Mouse (Mus musculus) spleen, adult 2 months (tissue): ENCODE measurements around the gene Tcp1. TPM values are rescaled to one million over a fixed set of nuclear protein-coding genes. Genes with fewer than 3 reads are reported as not detected.

Source experiments
- DNase-seq, 2 experiments: peaks; one replicate each; pipeline versions ENCODE4 v3.0.0 to v3.0.0-alpha.2; 2012 to 2021; ENCODE audit warnings: low spot score in 2 of 2, low read depth in 1 of 2
- H3K27ac ChIP-seq: fragments of 200-500 bp; 2 replicates; pipeline ENCODE4 v1.5.1; 2012; ENCODE audit warnings: low read length, inconsistent platforms; ENCODE audit not compliant: insufficient read depth
- H3K27me3 ChIP-seq: fragments of 200-500 bp; 2 replicates; pipeline ENCODE4 v1.6.1; 2012; ENCODE audit warnings: mild to moderate bottlenecking, moderate library complexity, low read length, inconsistent platforms; ENCODE audit not compliant: control insufficient read depth, insufficient read depth
- H3K36me3 ChIP-seq: fragments of 200-500 bp; 2 replicates; pipeline ENCODE4 v1.6.1; 2012; ENCODE audit warnings: mild to moderate bottlenecking, low read length, inconsistent platforms; ENCODE audit not compliant: control insufficient read depth, insufficient read depth
- H3K4me1 ChIP-seq: fragments of 200-500 bp; 2 replicates; pipeline ENCODE4 v1.6.1; 2011; ENCODE audit warnings: inconsistent platforms; ENCODE audit not compliant: control insufficient read depth, insufficient read depth, insufficient read length
- H3K4me3 ChIP-seq: fragments of 200-500 bp; 2 replicates; pipeline ENCODE4 v1.5.1; 2011; ENCODE audit warnings: mild to moderate bottlenecking, inconsistent platforms; ENCODE audit not compliant: insufficient read depth, insufficient read length; ENCODE audit errors: extremely low read depth
- CTCF ChIP-seq: fragments of 200-500 bp; IDR thresholded peaks from 2 replicates; pipeline ENCODE4 v1.5.1; 2011; ENCODE audit warnings: mild to moderate bottlenecking, inconsistent platforms; ENCODE audit not compliant: insufficient read depth, insufficient read length, insufficient replicate concordance; ENCODE audit errors: extremely low read depth
- POLR2A ChIP-seq: fragments of 200-500 bp; IDR thresholded peaks from 2 replicates; pipeline ENCODE4 v1.6.1; 2011; ENCODE audit warnings: low read depth, low read length, inconsistent platforms
- WGBS: fragments of 180-500 bp; shearing (Covaris S2); methylation state at CpG from one replicate; pipeline ENCODE4 v1.1.7; 2018; 5-methylcytosine and 5-hydroxymethylcytosine counted together
- polyA plus RNA-seq: library from polyadenylated mRNA; depleted of rRNA; stranded (reverse); fragments of >200 nt; gene quantifications from 2 replicates; pipeline ENCODE4 v1.2.3, GENCODE M21; 2012; rRNA removed

Gene Tcp1
- 29.9 and 32.9 TPM in 2 replicates for polyA plus RNA-seq

DNA sequence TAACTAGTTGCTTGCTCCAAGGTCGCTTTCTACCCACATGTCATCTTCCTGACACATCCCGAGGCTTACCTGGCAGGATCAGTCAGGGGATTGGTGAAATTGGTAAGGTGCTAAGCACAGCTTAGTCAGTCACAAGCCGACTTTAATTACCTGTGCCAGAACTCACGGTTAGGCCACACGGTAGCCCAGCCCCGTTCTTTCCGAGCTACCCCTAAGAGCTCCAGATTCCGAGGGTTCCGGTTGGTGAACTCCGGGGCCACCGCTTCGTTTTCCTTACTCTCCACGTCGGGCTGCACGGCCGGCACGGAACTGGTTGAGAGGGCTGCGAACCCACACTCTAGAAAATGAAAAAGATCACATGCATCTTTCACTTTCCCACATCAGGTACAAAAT, at the start of gene Tcp1:
TSS of gene Tcp1 (plus strand) at position 214 of the 393 bp plus-strand sequence.
- H3K4me3 ChIP-seq, result peak within 1 kb of the TSS; percentile 82
- H3K27me3 ChIP-seq, result no peaks in the 10 kb centered on the region
- DNase-seq, result peak in 1 of 2 experiments; percentile 11
- H3K4me1 ChIP-seq, result no peaks in the 10 kb centered on the region; the same call in 1 of the 2 replicates
- TF ChIP-seq CTCF, result no peak
- no peak for TF ChIP-seq POLR2A
- H3K36me3 ChIP-seq, result peaks cover 23% of the 10 kb centered on the region
- 1% methylated on average over 18 of the region's 18 CpGs for WGBS
- peak within 1 kb of the TSS; percentile 89 for H3K27ac ChIP-seq

DNA sequence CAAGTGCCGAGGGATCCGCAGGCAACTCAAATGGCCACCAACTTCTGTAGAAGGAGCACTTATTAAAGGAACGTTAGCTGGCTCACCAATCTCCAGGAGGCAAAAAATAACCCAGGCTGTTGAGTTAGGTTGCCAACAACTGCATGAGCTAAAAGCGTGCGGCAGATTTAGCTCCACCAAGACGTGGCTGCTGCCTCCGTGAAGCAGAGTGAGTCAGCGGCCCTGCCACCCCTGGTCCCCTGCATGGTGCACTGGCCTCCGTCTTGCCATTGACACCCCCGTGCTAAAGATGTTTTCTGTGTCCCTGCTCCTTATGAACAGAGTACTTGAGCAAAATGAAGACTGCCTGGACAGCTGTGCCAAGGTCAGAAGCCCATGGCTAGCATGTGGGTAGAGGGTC, 48.6 kb upstream of the Tcp1 start:
- H3K4me3 ChIP-seq, result no peak overlapping the region
- no peak for DNase-seq
- peaks cover 2% of the 10 kb centered on the region; the same call in 1 of the 2 replicates for H3K27me3 ChIP-seq
- H3K4me1 ChIP-seq, result no peaks in the 10 kb centered on the region
- H3K36me3 ChIP-seq, result no peaks in the 10 kb centered on the region
- no peak overlapping the region for H3K27ac ChIP-seq
- 82% methylated on average over 10 of the region's 10 CpGs for WGBS
- TF ChIP-seq CTCF (no peak), POLR2A (no peak)

DNA sequence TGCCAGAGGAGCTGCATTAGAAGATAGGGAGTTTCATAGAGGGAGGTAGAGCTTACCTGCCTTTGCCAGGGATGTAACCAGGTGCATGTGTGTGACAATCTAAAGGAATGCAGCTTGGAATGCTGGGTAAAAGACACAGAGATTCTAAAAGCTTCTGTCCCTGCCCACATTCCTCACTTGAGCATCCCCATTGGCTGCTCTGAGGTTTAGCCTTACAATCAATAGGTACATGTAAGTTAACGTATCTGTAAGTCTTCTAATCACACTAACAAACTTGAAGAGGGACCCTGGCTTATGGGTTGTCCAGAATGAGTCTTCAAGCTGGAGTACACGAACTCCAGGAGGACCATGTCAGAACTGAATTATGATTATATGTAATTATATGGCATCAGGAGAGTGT, 47.5 kb upstream of the Tcp1 start, which contains the start of gene Mas1:
TSS of gene Mas1 (minus strand) at position 101 of the 400 bp plus-strand sequence.
- TF ChIP-seq CTCF, result no peak
- TF ChIP-seq POLR2A, result no peak
- peaks cover 2% of the 10 kb centered on the region; the same call in 1 of the 2 replicates for H3K27me3 ChIP-seq
- no peaks in the 10 kb centered on the region for H3K4me1 ChIP-seq

DNA sequence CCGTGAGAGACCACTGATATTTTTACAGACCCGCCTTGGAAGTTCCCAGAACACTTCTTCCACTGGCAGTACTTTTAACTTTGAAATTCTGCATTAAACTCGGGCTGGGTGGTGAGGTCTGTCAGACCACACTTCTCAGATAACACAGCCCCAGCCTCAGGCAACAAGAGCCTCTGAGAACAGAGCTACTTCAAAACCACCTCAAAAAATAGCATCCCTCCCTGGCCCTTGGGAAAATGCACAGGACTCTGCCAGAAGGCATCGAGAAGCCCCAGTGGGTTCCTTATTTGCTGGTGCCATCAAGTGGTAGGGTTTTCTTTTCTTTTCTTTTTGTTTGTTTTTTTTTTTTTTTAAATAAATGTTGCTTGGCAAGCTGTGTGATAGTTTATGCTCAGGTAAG, 46.9 kb upstream of the Tcp1 start:
- no peak for TF ChIP-seq POLR2A
- TF ChIP-seq CTCF, result no peak
- H3K27me3 ChIP-seq, result peaks cover 2% of the 10 kb centered on the region; the same call in 1 of the 2 replicates
- no peaks in the 10 kb centered on the region for H3K4me1 ChIP-seq
- no peaks in the 10 kb centered on the region for H3K36me3 ChIP-seq
- no peak overlapping the region for H3K4me3 ChIP-seq
- WGBS, result 30% methylated on average over 4 of the region's 4 CpGs
- no peak overlapping the region for H3K27ac ChIP-seq
- DNase-seq, result no peak

More for the DNA sequence above, 47.5 kb upstream of the Tcp1 start, which contains the start of gene Mas1:
- no peak within 1 kb of the TSS for H3K27ac ChIP-seq
- H3K36me3 ChIP-seq, result no peaks in the 10 kb centered on the region
- 73% methylated on average over 2 of the region's 2 CpGs for WGBS
- DNase-seq, result no peak
- no peak within 1 kb of the TSS for H3K4me3 ChIP-seq

GRCm38 (mm10) chr17:12872275-12873028, 43.0 kb upstream of the Tcp1 start:
- Histone ChIP-seq H3K4me1 (no peaks in the 10 kb centered on the region), H3K36me3 (no peaks in the 10 kb centered on the region), H3K27ac (no peak overlapping the region), H3K27me3 (peaks cover 2% of the 10 kb centered on the region; the same call in 1 of the 2 replicates), H3K4me3 (no peak overlapping the region)
- 22% methylated on average over 16 of the region's 16 CpGs for WGBS
- DNase-seq, result no peak
- no peak for TF ChIP-seq POLR2A
- TF ChIP-seq CTCF, result no peak

DNA sequence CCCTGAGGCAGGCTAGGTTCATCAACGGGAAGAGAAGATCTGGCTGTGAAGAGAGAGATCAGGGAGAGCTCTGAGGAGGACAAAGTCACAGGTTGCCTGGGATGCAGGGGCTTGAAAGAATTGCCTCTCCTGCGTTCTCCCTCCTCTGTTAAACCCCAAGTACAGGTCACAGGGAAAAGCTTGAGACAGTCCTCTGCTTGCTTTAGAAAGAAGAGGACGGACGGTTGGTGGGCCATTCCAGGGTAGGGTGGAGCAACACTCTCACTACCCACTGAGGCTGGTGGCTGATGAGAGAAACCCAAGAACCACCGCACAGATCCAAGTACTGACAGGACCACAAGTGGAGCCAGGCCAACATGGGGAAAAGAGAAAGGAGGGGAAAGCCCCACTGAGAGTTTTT, 39.8 kb upstream of the Tcp1 start, which contains the start of gene Mrgprh:
TSS of gene Mrgprh (plus strand) at position 301 of the 400 bp plus-strand sequence.
- no peak for DNase-seq
- 75% methylated on average over 5 of the region's 5 CpGs for WGBS
- Histone ChIP-seq H3K27me3 (peaks cover 2% of the 10 kb centered on the region; the same call in 1 of the 2 replicates), H3K36me3 (no peaks in the 10 kb centered on the region), H3K4me1 (no peaks in the 10 kb centered on the region), H3K4me3 (no peak within 1 kb of the TSS), H3K27ac (no peak within 1 kb of the TSS)
- TF ChIP-seq POLR2A (no peak), CTCF (no peak)

DNA sequence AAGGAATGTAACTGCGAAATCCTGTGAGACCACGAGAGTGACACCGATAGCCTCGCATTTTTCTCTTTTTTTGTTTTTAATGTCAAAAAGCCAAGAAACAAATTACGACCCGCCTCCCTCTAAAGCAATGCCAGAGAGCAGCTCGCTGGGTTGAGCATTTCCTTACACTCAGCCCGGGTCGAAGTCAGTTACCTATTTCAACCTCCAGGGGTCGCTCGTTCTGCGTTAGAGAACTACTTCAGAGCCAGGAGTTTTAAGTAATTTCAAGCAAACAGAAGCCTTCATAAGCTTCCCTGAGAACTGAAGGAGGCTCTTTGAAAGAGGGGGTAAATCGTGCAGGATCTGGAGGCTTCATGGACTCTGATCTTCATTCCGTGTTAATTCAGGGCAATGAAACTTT, 35.3 kb upstream of the Tcp1 start:
- no peak overlapping the region for H3K27ac ChIP-seq
- H3K4me3 ChIP-seq, result no peak overlapping the region
- no peaks in the 10 kb centered on the region for H3K36me3 ChIP-seq
- DNase-seq, result peak; percentile 50 to 68
- no peaks in the 10 kb centered on the region for H3K4me1 ChIP-seq
- 2% methylated on average over 14 of the region's 14 CpGs for WGBS
- TF ChIP-seq POLR2A, result no peak
- TF ChIP-seq CTCF, result peak; percentile 61; the same call in 1 of the 2 replicates
- H3K27me3 ChIP-seq, result no peaks in the 10 kb centered on the region
